Mouse (Mus musculus): ENCODE data around the gene Lsg1. TPM values are rescaled to one million over a fixed set of nuclear protein-coding genes. Genes with fewer than 3 reads are reported as not detected.

The Lsg1 gene
- polyA plus RNA-seq, 1 experiment from 2014 or later = 55.3 TPM

GRCm38 (mm10) chr16:30575815-30576214 lies 11.6 kb downstream of the Lsg1 start:
- Histone ChIP-seq H3K9me3 (replicated peaks; ENCODE audit: low read length) (no peaks in the 10 kb centered on the region), H3K4me1 (replicated peaks; ENCODE audit: insufficient read depth, low read length) (no peaks in the 10 kb centered on the region), H3K4me3 (replicated peaks; ENCODE audit: low read depth, low read length) (no peak overlapping the region), H3K27ac (no peak overlapping the region), H3K27me3 (ENCODE audit: insufficient read depth, low read length) (no peaks in the 10 kb centered on the region), H3K9ac (ENCODE audit: low read depth, low read length) (no peak overlapping the region), H3K4me2 (ENCODE audit: low read length) (no peak overlapping the region), H3K36me3 (ENCODE audit: insufficient read depth, low read length) (peaks cover 71% of the 10 kb centered on the region)
- DNase-seq (ENCODE audit: low spot score) (no peak), ATAC-seq (replicated peaks; ENCODE audit: low FRiP score, low read depth) (no peak)
- 83% methylated on average over 7 of the region's 7 CpGs for WGBS
- TF ChIP-seq CTCF (IDR thresholded peaks at IDR 0.05; ENCODE audit: low read depth) = no peak

- DNase-seq (ENCODE audit: low spot score) (peak; percentile 25), ATAC-seq (replicated peaks; ENCODE audit: low FRiP score, low read depth) (no peak)
- no peak for TF ChIP-seq CTCF (IDR thresholded peaks at IDR 0.05; ENCODE audit: low read depth)
- Histone ChIP-seq H3K4me2 (ENCODE audit: low read length) (no peak overlapping the region), H3K4me3 (replicated peaks; ENCODE audit: low read depth, low read length) (no peak overlapping the region), H3K4me1 (replicated peaks; ENCODE audit: insufficient read depth, low read length) (no peaks in the 10 kb centered on the region), H3K27me3 (ENCODE audit: insufficient read depth, low read length) (no peaks in the 10 kb centered on the region), H3K9me3 (replicated peaks; ENCODE audit: low read length) (no peaks in the 10 kb centered on the region), H3K36me3 (ENCODE audit: insufficient read depth, low read length) (peaks cover 74% of the 10 kb centered on the region), H3K27ac (no peak overlapping the region), H3K9ac (ENCODE audit: low read depth, low read length) (no peak overlapping the region)
- 39% methylated on average over 4 of the region's 4 CpGs for WGBS
Observed at GRCm38 (mm10) chr16:30572239-30572638, 15.2 kb downstream of the Lsg1 start.

- WGBS = 97% methylated on average over 5 of the region's 5 CpGs
- no peak for DNase-seq (ENCODE audit: low spot score)
- Histone ChIP-seq H3K9me3 (replicated peaks; ENCODE audit: low read length) (no peaks in the 10 kb centered on the region), H3K36me3 (ENCODE audit: insufficient read depth, low read length) (peaks cover 70% of the 10 kb centered on the region), H3K9ac (ENCODE audit: low read depth, low read length) (no peak overlapping the region), H3K27ac (no peak overlapping the region), H3K27me3 (ENCODE audit: insufficient read depth, low read length) (no peaks in the 10 kb centered on the region), H3K4me1 (replicated peaks; ENCODE audit: insufficient read depth, low read length) (no peaks in the 10 kb centered on the region), H3K4me3 (replicated peaks; ENCODE audit: low read depth, low read length) (no peak overlapping the region), H3K4me2 (ENCODE audit: low read length) (no peak overlapping the region)
- no peak for TF ChIP-seq CTCF (IDR thresholded peaks at IDR 0.05; ENCODE audit: low read depth)
- ATAC-seq (replicated peaks; ENCODE audit: low FRiP score, low read depth) = no peak
Observed at GRCm38 (mm10) chr16:30571378-30571777, 16.0 kb downstream of the Lsg1 start.

- peaks cover 75% of the 10 kb centered on the region for H3K36me3 ChIP-seq (ENCODE audit: insufficient read depth, low read length)
- H3K9me3 ChIP-seq (replicated peaks; ENCODE audit: low read length) = no peaks in the 10 kb centered on the region
- H3K27me3 ChIP-seq (ENCODE audit: insufficient read depth, low read length) = no peaks in the 10 kb centered on the region
- DNase-seq (ENCODE audit: low spot score) (no peak), ATAC-seq (replicated peaks; ENCODE audit: low FRiP score, low read depth) (no peak)
- 91% methylated on average over 4 of the region's 4 CpGs for WGBS
- no peak overlapping the region for H3K4me2 ChIP-seq (ENCODE audit: low read length)
- H3K9ac ChIP-seq (ENCODE audit: low read depth, low read length) = no peak overlapping the region
- no peak overlapping the region for H3K27ac ChIP-seq
- H3K4me3 ChIP-seq (replicated peaks; ENCODE audit: low read depth, low read length) = no peak overlapping the region
- TF ChIP-seq CTCF (IDR thresholded peaks at IDR 0.05; ENCODE audit: low read depth) = no peak
- no peaks in the 10 kb centered on the region for H3K4me1 ChIP-seq (replicated peaks; ENCODE audit: insufficient read depth, low read length)
Observed at GRCm38 (mm10) chr16:30570173-30570572, 17.2 kb downstream of the Lsg1 start.

GRCm38 (mm10) chr16:30565631-30566030 lies 21.8 kb downstream of the Lsg1 start:
- Histone ChIP-seq H3K36me3 (ENCODE audit: insufficient read depth, low read length) (peaks cover 82% of the 10 kb centered on the region), H3K4me3 (replicated peaks; ENCODE audit: low read depth, low read length) (no peak overlapping the region), H3K9me3 (replicated peaks; ENCODE audit: low read length) (no peaks in the 10 kb centered on the region), H3K9ac (ENCODE audit: low read depth, low read length) (no peak overlapping the region), H3K4me1 (replicated peaks; ENCODE audit: insufficient read depth, low read length) (no peaks in the 10 kb centered on the region), H3K27me3 (ENCODE audit: insufficient read depth, low read length) (no peaks in the 10 kb centered on the region), H3K27ac (no peak overlapping the region), H3K4me2 (ENCODE audit: low read length) (no peak overlapping the region)
- 88% methylated on average over 6 of the region's 6 CpGs for WGBS
- no peak for DNase-seq (ENCODE audit: low spot score)
- TF ChIP-seq CTCF (IDR thresholded peaks at IDR 0.05; ENCODE audit: low read depth) = no peak
- ATAC-seq (replicated peaks; ENCODE audit: low FRiP score, low read depth) = no peak

- no peak for TF ChIP-seq CTCF (IDR thresholded peaks at IDR 0.05; ENCODE audit: low read depth)
- Histone ChIP-seq H3K4me2 (ENCODE audit: low read length) (no peak overlapping the region), H3K27me3 (ENCODE audit: insufficient read depth, low read length) (no peaks in the 10 kb centered on the region), H3K4me3 (replicated peaks; ENCODE audit: low read depth, low read length) (no peak overlapping the region), H3K27ac (no peak overlapping the region), H3K9me3 (replicated peaks; ENCODE audit: low read length) (no peaks in the 10 kb centered on the region), H3K9ac (ENCODE audit: low read depth, low read length) (no peak overlapping the region), H3K4me1 (replicated peaks; ENCODE audit: insufficient read depth, low read length) (no peaks in the 10 kb centered on the region), H3K36me3 (ENCODE audit: insufficient read depth, low read length) (peaks cover 51% of the 10 kb centered on the region)
- 88% methylated on average over 4 of the region's 4 CpGs for WGBS
- DNase-seq (ENCODE audit: low spot score) = no peak
- peak; percentile 54; the same call in 1 of the 2 replicates for ATAC-seq (replicated peaks; ENCODE audit: low FRiP score, low read depth)
Observed at GRCm38 (mm10) chr16:30560601-30561000, 26.8 kb downstream of the Lsg1 start.

- DNase-seq (ENCODE audit: low spot score) = no peak
- H3K36me3 ChIP-seq (ENCODE audit: insufficient read depth, low read length) = peaks cover 41% of the 10 kb centered on the region
- H3K27ac ChIP-seq = no peak overlapping the region
- no peaks in the 10 kb centered on the region for H3K4me1 ChIP-seq (replicated peaks; ENCODE audit: insufficient read depth, low read length)
- H3K9me3 ChIP-seq (replicated peaks; ENCODE audit: low read length) = peaks cover 4% of the 10 kb centered on the region; the same call in 1 of the 2 replicates
- 93% methylated on average over 5 of the region's 5 CpGs for WGBS
- H3K9ac ChIP-seq (ENCODE audit: low read depth, low read length) = no peak overlapping the region
- no peak for ATAC-seq (replicated peaks; ENCODE audit: low FRiP score, low read depth)
- H3K4me2 ChIP-seq (ENCODE audit: low read length) = no peak overlapping the region
- no peaks in the 10 kb centered on the region for H3K27me3 ChIP-seq (ENCODE audit: insufficient read depth, low read length)
- no peak for TF ChIP-seq CTCF (IDR thresholded peaks at IDR 0.05; ENCODE audit: low read depth)
- no peak overlapping the region for H3K4me3 ChIP-seq (replicated peaks; ENCODE audit: low read depth, low read length)
Observed at GRCm38 (mm10) chr16:30559312-30559992, 27.9 kb downstream of the Lsg1 start.

Data from kidney, postnatal 0 days (tissue).